Mouse (Mus musculus): ENCODE results near the gene Srms.

Gene Srms

GRCm38 (mm10) chr2:181213021-181213445, at the start of gene Srms:
Gene Srms (minus strand): TSS chr2:181213185.
- no peak for DNase-seq (ENCODE audit: extremely low read depth, low read depth, low spot score)

- DNase-seq (ENCODE audit: extremely low read depth, low read depth, low spot score) = no peak
Measured at GRCm38 (mm10) chr2:181253248-181253647, 40.3 kb upstream of the Srms start.

GRCm38 (mm10) chr2:181251841-181252240, 38.9 kb upstream of the Srms start:
- DNase-seq (ENCODE audit: extremely low read depth, low read depth, low spot score) = no peak

GRCm38 (mm10) chr2:181249217-181249616, 36.2 kb upstream of the Srms start:
- DNase-seq (ENCODE audit: extremely low read depth, low read depth, low spot score) = no peak

- DNase-seq (ENCODE audit: extremely low read depth, low read depth, low spot score) = no peak
Measured at GRCm38 (mm10) chr2:181245031-181245430, 32.0 kb upstream of the Srms start.

- no peak for DNase-seq (ENCODE audit: extremely low read depth, low read depth, low spot score)
Measured at GRCm38 (mm10) chr2:181243706-181244394, 30.9 kb upstream of the Srms start.

- DNase-seq (ENCODE audit: extremely low read depth, low read depth, low spot score) = no peak
Measured at GRCm38 (mm10) chr2:181242314-181242665, 29.3 kb upstream of the Srms start.

- DNase-seq (ENCODE audit: extremely low read depth, low read depth, low spot score) = no peak
Measured at GRCm38 (mm10) chr2:181241602-181242313, 28.8 kb upstream of the Srms start, which contains the start of gene Helz2. Gene Helz2 (minus strand): TSS chr2:181242027.

- DNase-seq (ENCODE audit: extremely low read depth, low read depth, low spot score) = no peak
Measured at GRCm38 (mm10) chr2:181240806-181241440, 27.9 kb upstream of the Srms start.

GRCm38 (mm10) chr2:181239261-181239660, 26.3 kb upstream of the Srms start:
- no peak for DNase-seq (ENCODE audit: extremely low read depth, low read depth, low spot score)

- DNase-seq (ENCODE audit: extremely low read depth, low read depth, low spot score) = no peak
Measured at GRCm38 (mm10) chr2:181238861-181239260, 25.9 kb upstream of the Srms start.

- no peak for DNase-seq (ENCODE audit: extremely low read depth, low read depth, low spot score)
Measured at GRCm38 (mm10) chr2:181238091-181238610, 25.2 kb upstream of the Srms start.

- no peak for DNase-seq (ENCODE audit: extremely low read depth, low read depth, low spot score)
Measured at GRCm38 (mm10) chr2:181237251-181238014, 24.4 kb upstream of the Srms start.

GRCm38 (mm10) chr2:181235681-181236566, 22.9 kb upstream of the Srms start:
- no peak for DNase-seq (ENCODE audit: extremely low read depth, low read depth, low spot score)

- DNase-seq (ENCODE audit: extremely low read depth, low read depth, low spot score) = no peak
Measured at GRCm38 (mm10) chr2:181234680-181235079, 21.7 kb upstream of the Srms start.

- no peak for DNase-seq (ENCODE audit: extremely low read depth, low read depth, low spot score)
Measured at GRCm38 (mm10) chr2:181233443-181233842, 20.5 kb upstream of the Srms start.

GRCm38 (mm10) chr2:181231171-181231570, 18.2 kb upstream of the Srms start:
- DNase-seq (ENCODE audit: extremely low read depth, low read depth, low spot score) = no peak

- DNase-seq (ENCODE audit: extremely low read depth, low read depth, low spot score) = no peak
Measured at GRCm38 (mm10) chr2:181228335-181228734, 15.3 kb upstream of the Srms start.

GRCm38 (mm10) chr2:181227122-181227521, 14.1 kb upstream of the Srms start:
- no peak for DNase-seq (ENCODE audit: extremely low read depth, low read depth, low spot score)

GRCm38 (mm10) chr2:181224994-181225393, 12.0 kb upstream of the Srms start:
- DNase-seq (ENCODE audit: extremely low read depth, low read depth, low spot score) = no peak

Data from fat pad, adult 2 months (tissue).